ENCODE assay signal across 8 mouse cellular contexts in the genomic region with DNA sequence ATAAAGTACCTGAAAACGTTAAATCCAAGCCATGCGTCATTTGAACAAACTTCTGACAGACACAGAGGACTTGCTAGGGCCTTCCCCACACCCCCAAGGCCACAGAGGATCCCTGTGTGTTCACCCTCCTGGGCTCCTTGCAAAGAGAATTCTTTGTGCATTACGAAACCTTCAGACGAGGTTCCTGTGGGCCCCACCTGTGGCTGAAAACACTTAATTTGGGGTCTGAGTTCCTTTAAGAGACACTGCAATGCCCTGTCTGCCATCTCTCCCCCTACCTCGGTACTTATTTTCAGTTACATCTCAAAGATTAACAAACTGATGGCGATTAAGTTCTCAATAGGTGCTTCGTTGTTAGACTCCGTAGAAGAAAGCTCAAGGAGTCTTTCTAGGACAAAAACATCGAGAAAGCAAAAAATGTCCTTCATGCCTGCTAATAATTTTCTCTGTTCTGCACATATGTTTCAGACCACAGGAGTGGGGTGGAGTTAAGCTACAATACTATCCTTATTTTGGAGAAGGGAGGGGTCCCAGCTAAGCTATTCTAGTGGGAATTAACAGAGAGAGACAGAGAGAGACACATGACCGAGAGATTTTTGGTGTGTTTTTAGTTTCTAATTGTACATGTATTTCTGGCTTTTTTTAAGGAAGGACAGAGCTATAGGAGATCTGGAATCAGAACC.
DNase-seq lines count a peak whose midpoint lies in the region; ATAC-seq and TF ChIP-seq lines count a peak whose summit lies in the region.

No protein-coding gene starts in this region.

- WGBS in kidney, postnatal 0 days = 15% methylated on average over 10 of the region's 10 CpGs
- 3% methylated on average over 10 of the region's 10 CpGs for WGBS in forebrain, embryonic 10.5 days
- WGBS in intestine, postnatal 0 days = 20% methylated on average over 10 of the region's 10 CpGs
- 13% methylated on average over 10 of the region's 10 CpGs for WGBS in neural tube, embryonic 12.5 days

- H3K9me3 ChIP-seq in kidney, postnatal 0 days (replicated peaks; ENCODE audit: low read length) = no peaks in the 10 kb centered on the region
- H3K9me3 ChIP-seq in forebrain, embryonic 10.5 days = peaks cover 6% of the 10 kb centered on the region; the same call in 1 of the 2 replicates
- H3K9me3 ChIP-seq in intestine, postnatal 0 days (ENCODE audit: control insufficient read depth) = no peaks in the 10 kb centered on the region
- peaks cover 5% of the 10 kb centered on the region; the same call in 1 of the 2 replicates for H3K9me3 ChIP-seq in neural tube, embryonic 12.5 days

- H3K36me3 ChIP-seq in kidney, postnatal 0 days (ENCODE audit: insufficient read depth, low read length) = no peaks in the 10 kb centered on the region
- no peaks in the 10 kb centered on the region for H3K36me3 ChIP-seq in forebrain, embryonic 10.5 days (replicated peaks)
- H3K36me3 ChIP-seq in intestine, postnatal 0 days (ENCODE audit: control insufficient read depth, insufficient read depth) = no peaks in the 10 kb centered on the region
- no peaks in the 10 kb centered on the region for H3K36me3 ChIP-seq in neural tube, embryonic 12.5 days

- no peaks in the 10 kb centered on the region for H3K27me3 ChIP-seq in kidney, postnatal 0 days (ENCODE audit: insufficient read depth, low read length)
- no peaks in the 10 kb centered on the region for H3K27me3 ChIP-seq in forebrain, embryonic 10.5 days (ENCODE audit: poor library complexity, severe bottlenecking)
- no peaks in the 10 kb centered on the region for H3K27me3 ChIP-seq in intestine, postnatal 0 days (replicated peaks; ENCODE audit: control insufficient read depth, insufficient read depth, low read length)
- H3K27me3 ChIP-seq in neural tube, embryonic 12.5 days (replicated peaks) = no peaks in the 10 kb centered on the region

- intact Hi-C loops in left cerebral cortex, postnatal 4 days (cut with DNase I) = loop anchor here (5.0 kb wide), 1 partner anchor 546 kb away; no protein-coding TSS in a partner anchor

- H3K27ac ChIP-seq in kidney, postnatal 0 days = peak overlapping the region; percentile 58
- peak overlapping the region; percentile 87 for H3K27ac ChIP-seq in forebrain, embryonic 10.5 days
- H3K27ac ChIP-seq in intestine, postnatal 0 days (ENCODE audit: low read depth, low read length) = peak overlapping the region; percentile 30; the same call in 1 of the 2 replicates
- peak overlapping the region; percentile 15; the same call in 1 of the 2 replicates for H3K27ac ChIP-seq in neural tube, embryonic 12.5 days

- 0 out of 2 replicates have a peak, but pooled peaks cover 5% of the 10 kb centered on the region for H3K4me1 ChIP-seq in kidney, postnatal 0 days (replicated peaks; ENCODE audit: insufficient read depth, low read length)
- peaks cover 50% of the 10 kb centered on the region for H3K4me1 ChIP-seq in forebrain, embryonic 10.5 days
- peaks cover 4% of the 10 kb centered on the region; the same call in 1 of the 2 replicates for H3K4me1 ChIP-seq in intestine, postnatal 0 days (replicated peaks; ENCODE audit: control insufficient read depth, insufficient read depth, low read length)
- H3K4me1 ChIP-seq in neural tube, embryonic 12.5 days = peaks cover 27% of the 10 kb centered on the region

- 0 out of 2 replicates have a peak, but pooled peaks have one; percentile 26 for ATAC-seq in kidney, postnatal 0 days (replicated peaks; ENCODE audit: low FRiP score, low read depth)
- ATAC-seq in intestine, postnatal 0 days = no peak; the same call in 1 of the 2 replicates
- ATAC-seq in neural tube, embryonic 12.5 days (ENCODE audit: low FRiP score, low read depth) = no peak

- H3K9ac ChIP-seq in kidney, postnatal 0 days (ENCODE audit: low read depth, low read length) = no peak overlapping the region
- H3K9ac ChIP-seq in intestine, postnatal 0 days (ENCODE audit: low read depth, low read length) = no peak overlapping the region
- 0 out of 2 replicates have a peak overlapping the region, but pooled peaks have one; percentile 3 for H3K9ac ChIP-seq in neural tube, embryonic 12.5 days

- DNase-seq in kidney, postnatal 0 days (ENCODE audit: low spot score) = peak; percentile 62
- no peak for DNase-seq in kidney, postnatal 10 days
- DNase-seq in forebrain, embryonic 10.5 days (ENCODE audit: extremely low spot score, low spot score) = no peak
- DNase-seq in left cerebral cortex, adult 8-10 months (ENCODE audit: low spot score in 2 of 2) = no peak
- DNase-seq in right cerebral cortex, postnatal 25 days = no peak
- DNase-seq in left cerebral cortex, postnatal 4 days = no peak

- H3K4me3 ChIP-seq in kidney, postnatal 0 days (replicated peaks; ENCODE audit: low read depth, low read length) = peak overlapping the region; percentile 24
- H3K4me3 ChIP-seq in forebrain, embryonic 10.5 days = peak overlapping the region; percentile 44
- peak overlapping the region; percentile 11; the same call in 1 of the 2 replicates for H3K4me3 ChIP-seq in intestine, postnatal 0 days (ENCODE audit: low read depth, low read length)
- no peak overlapping the region for H3K4me3 ChIP-seq in neural tube, embryonic 12.5 days

- peak overlapping the region; percentile 76 for H3K4me2 ChIP-seq in kidney, postnatal 0 days (ENCODE audit: low read length)
- H3K4me2 ChIP-seq in intestine, postnatal 0 days (replicated peaks; ENCODE audit: low read depth) = peak overlapping the region; percentile 49
- peak overlapping the region; percentile 66 for H3K4me2 ChIP-seq in neural tube, embryonic 12.5 days (replicated peaks)

- no peak for TF ChIP-seq CTCF in kidney, postnatal 0 days (IDR thresholded peaks at IDR 0.05; ENCODE audit: low read depth)
- TF ChIP-seq CTCF in intestine, postnatal 0 days (IDR thresholded peaks at IDR 0.05; ENCODE audit: low read depth) = no peak

Comparison
In these comparisons a context has a peak if more than half of its experiments do, and no peak if none do; other contexts are left out.
1. H3K27ac ChIP-seq: peak in every context shown above with its lines; median percentile 87 in forebrain, embryonic 10.5 days; 58 in kidney, postnatal 0 days; 30 in intestine, postnatal 0 days; 15 in neural tube, embryonic 12.5 days.